15 mouse cellular contexts compared by ENCODE assay signal in the genomic region with DNA sequence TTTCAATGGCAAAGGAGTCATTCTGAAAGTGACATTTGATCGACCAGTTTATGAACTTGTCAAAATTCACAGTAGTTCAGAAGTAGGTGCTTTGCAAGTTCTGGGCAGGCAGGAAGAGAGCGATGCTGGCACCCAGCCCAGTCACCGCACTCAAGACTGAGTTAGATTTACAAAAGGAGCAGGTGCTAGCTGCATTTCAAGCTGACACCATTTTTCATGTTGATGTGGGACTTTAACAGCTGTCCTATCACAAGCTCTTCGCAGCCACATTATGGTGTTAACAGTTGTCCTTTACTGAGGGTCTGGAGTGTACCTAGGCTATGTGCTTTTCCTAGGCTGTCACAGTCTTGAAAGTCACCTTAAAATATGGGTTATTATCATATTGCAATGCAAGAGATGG.
DNase-seq lines count a peak whose midpoint lies in the region; ATAC-seq lines count a peak whose summit lies in the region.
"Had no signal": no experiment of that assay in that cellular context is flagged by ENCODE, and none has a peak within 500 bp of the region (broad histone marks: within the 10 kb centered on the region; RNA-seq: fewer than 3 reads in every experiment).

No protein-coding gene starts in this region.

- WGBS in embryonic facial prominence, embryonic 14.5 days = 73% methylated on average over 4 of the region's 4 CpGs
- WGBS in embryonic facial prominence, embryonic 10.5 days = 88% methylated on average over 4 of the region's 4 CpGs
- 73% methylated on average over 4 of the region's 4 CpGs for WGBS in intestine, embryonic 16.5 days

- no peaks in the 10 kb centered on the region for H3K36me3 ChIP-seq in embryonic facial prominence, embryonic 14.5 days (ENCODE audit: control insufficient read depth, insufficient read depth, low read length)
- no peaks in the 10 kb centered on the region for H3K36me3 ChIP-seq in embryonic facial prominence, embryonic 10.5 days (replicated peaks)
- H3K36me3 ChIP-seq in intestine, embryonic 16.5 days (ENCODE audit: control insufficient read depth, insufficient read depth, low read length) = no peaks in the 10 kb centered on the region
- H3K36me3 ChIP-seq: embryonic facial prominence, embryonic 13.5 days; G1E; intestine, embryonic 15.5 days had no signal

- H3K27ac ChIP-seq in embryonic facial prominence, embryonic 14.5 days (replicated peaks; ENCODE audit: low read depth, low read length) = no peak overlapping the region
- no peak overlapping the region for H3K27ac ChIP-seq in embryonic facial prominence, embryonic 10.5 days (replicated peaks)
- no peak overlapping the region for H3K27ac ChIP-seq in intestine, embryonic 16.5 days (ENCODE audit: low read length)
- H3K27ac ChIP-seq: embryonic facial prominence, embryonic 13.5 days; intestine, embryonic 15.5 days had no signal

- no peaks in the 10 kb centered on the region for H3K9me3 ChIP-seq in embryonic facial prominence, embryonic 14.5 days (ENCODE audit: control insufficient read depth, low read length)
- H3K9me3 ChIP-seq in embryonic facial prominence, embryonic 10.5 days = no peaks in the 10 kb centered on the region
- no peaks in the 10 kb centered on the region for H3K9me3 ChIP-seq in intestine, embryonic 16.5 days (ENCODE audit: control insufficient read depth, low read length)
- H3K9me3 ChIP-seq: embryonic facial prominence, embryonic 13.5 days; intestine, embryonic 15.5 days had no signal

- ATAC-seq in embryonic facial prominence, embryonic 14.5 days (ENCODE audit: low read depth) = no peak
- ATAC-seq in intestine, embryonic 16.5 days = no peak; the same call in 1 of the 2 replicates
- ATAC-seq: intestine, embryonic 15.5 days had no signal

- DNase-seq in embryonic facial prominence, embryonic 14.5 days (ENCODE audit: low spot score) = peak; percentile 43
- no peak for DNase-seq in embryonic facial prominence, embryonic 10.5 days (ENCODE audit: low spot score)
- DNase-seq in left cerebral cortex, postnatal 14 days (ENCODE audit: low spot score in 2 of 2) = peak; percentile 33 to 37
- no peak for DNase-seq in left cerebral cortex, adult 8-10 months (ENCODE audit: low spot score in 2 of 2)
- peak; percentile 41 for DNase-seq in ZHBTc4 (ENCODE audit: low read depth, low spot score)
- DNase-seq in lung, postnatal 36 days = peak; percentile 29
- DNase-seq in natural killer cell, adult 2 months (ENCODE audit: low spot score in 2 of 2) = no peak
- DNase-seq: cerebellum, adult 9-11 months; thymus, postnatal 14 days had no signal

- H3K9ac ChIP-seq in embryonic facial prominence, embryonic 14.5 days (ENCODE audit: low read depth, low read length) = no peak overlapping the region
- no peak overlapping the region for H3K9ac ChIP-seq in intestine, embryonic 16.5 days (ENCODE audit: low read depth, low read length)
- H3K9ac ChIP-seq: embryonic facial prominence, embryonic 13.5 days; intestine, embryonic 15.5 days had no signal

- H3K4me2 ChIP-seq in embryonic facial prominence, embryonic 14.5 days (ENCODE audit: low read depth, low read length) = no peak overlapping the region
- H3K4me2 ChIP-seq in intestine, embryonic 16.5 days (ENCODE audit: low read depth, low read length) = no peak overlapping the region
- H3K4me2 ChIP-seq: embryonic facial prominence, embryonic 13.5 days; intestine, embryonic 15.5 days; liver, embryonic 11.5 days had no signal

- no peaks in the 10 kb centered on the region for H3K4me1 ChIP-seq in embryonic facial prominence, embryonic 14.5 days (ENCODE audit: control insufficient read depth, insufficient read depth, low read length)
- H3K4me1 ChIP-seq in embryonic facial prominence, embryonic 10.5 days = peaks cover 5% of the 10 kb centered on the region
- no peaks in the 10 kb centered on the region for H3K4me1 ChIP-seq in intestine, embryonic 16.5 days (ENCODE audit: control insufficient read depth, insufficient read depth, low read length)
- H3K4me1 ChIP-seq: intestine, embryonic 15.5 days had no signal

- H3K4me3 ChIP-seq in embryonic facial prominence, embryonic 14.5 days (ENCODE audit: low read depth, low read length) = no peak overlapping the region
- H3K4me3 ChIP-seq in embryonic facial prominence, embryonic 10.5 days = no peak overlapping the region
- H3K4me3 ChIP-seq in intestine, embryonic 16.5 days (ENCODE audit: low read length) = no peak overlapping the region
- H3K4me3 ChIP-seq: embryonic facial prominence, embryonic 13.5 days; intestine, embryonic 15.5 days; myocyte had no signal

- no peaks in the 10 kb centered on the region for H3K27me3 ChIP-seq in embryonic facial prominence, embryonic 14.5 days (replicated peaks; ENCODE audit: control insufficient read depth, insufficient read depth, low read length)
- no peaks in the 10 kb centered on the region for H3K27me3 ChIP-seq in embryonic facial prominence, embryonic 10.5 days (replicated peaks; ENCODE audit: low read depth, poor library complexity, severe bottlenecking)
- no peaks in the 10 kb centered on the region for H3K27me3 ChIP-seq in intestine, embryonic 16.5 days (replicated peaks; ENCODE audit: control insufficient read depth, insufficient read depth, low read length)
- H3K27me3 ChIP-seq: embryonic facial prominence, embryonic 13.5 days; intestine, embryonic 15.5 days had no signal

- intact Hi-C loops in left cerebral cortex, postnatal 14 days (cut with DNase I) = no loop called here

Comparison
In these comparisons a context has a peak if more than half of its experiments do, and no peak if none do; other contexts are left out.
1. DNase-seq: peak in embryonic facial prominence, embryonic 14.5 days (single experiment), left cerebral cortex, postnatal 14 days (2 of 2), ZHBTc4 (single experiment) and lung, postnatal 36 days (single experiment); none in embryonic facial prominence, embryonic 10.5 days (single experiment), left cerebral cortex, adult 8-10 months (0 of 2) and natural killer cell, adult 2 months (0 of 2).